Mouse (Mus musculus): ENCODE measurements at regions not wholly inside any gene's neighbourhood (a gene's known extent, or its start where the extent isn't known, plus 50 kb on each side); places are given as distances from the start of the nearest gene placed in this dataset.

GRCm38 (mm10) chr17:64522213-64522612 lies 78.3 kb upstream of the Man2a1 start:
- TF ChIP-seq GATA1 (IDR thresholded peaks at IDR 0.05; ENCODE audit: borderline replicate concordance, low read length) (no peak), FLI1 (IDR thresholded peaks at IDR 0.05; ENCODE audit: low read length) (no peak)

Data from megakaryocyte, embryonic 14.5 days (primary cell).